Comparison of ENCODE assay signal across 10 mouse cellular contexts in genomic region chr4:154205392-154205791, GRCm38 (mm10). TPM values are rescaled to one million over a fixed set of nuclear protein-coding genes. Genes with fewer than 3 reads are reported as not detected.
DNase-seq lines count a peak whose midpoint lies in the region; ATAC-seq and TF ChIP-seq lines count a peak whose summit lies in the region.
"Had no signal": no experiment of that assay in that cellular context is flagged by ENCODE, and none has a peak within 500 bp of the region (broad histone marks: within the 10 kb centered on the region; RNA-seq: fewer than 3 reads in every experiment).

No protein-coding gene starts in this region.

- no peak for TF ChIP-seq POLR2A in cerebellum, adult 2 months (IDR thresholded peaks at IDR 0.05; ENCODE audit: borderline replicate concordance, insufficient read depth, low read length)

- 0 out of 2 replicates have a peak, but pooled peaks have one; percentile 27 for ATAC-seq in heart, embryonic 14.5 days (ENCODE audit: insufficient number of reproducible peaks, insufficient read depth, low FRiP score, low read depth)
- ATAC-seq: midbrain, embryonic 15.5 days had no signal

- no peak overlapping the region for H3K4me3 ChIP-seq in cerebellum, adult 2 months (replicated peaks; ENCODE audit: insufficient read depth, low read depth, low read length)
- H3K4me3 ChIP-seq in heart, embryonic 14.5 days (ENCODE audit: control insufficient read depth in 1 of 2, insufficient read depth in 1 of 2, low read depth in 1 of 2, low read length in 2 of 2): no peak overlapping the region
- H3K4me3 ChIP-seq: limb, embryonic 15.5 days; midbrain, embryonic 15.5 days had no signal

- H3K36me3 ChIP-seq in heart, embryonic 14.5 days (ENCODE audit: control insufficient read depth, insufficient read depth, low read length): no peaks in the 10 kb centered on the region
- H3K36me3 ChIP-seq: limb, embryonic 15.5 days; midbrain, embryonic 15.5 days had no signal

- WGBS in cerebellum, adult 2 months: 76% methylated on average over 5 of the region's 5 CpGs
- 40% methylated on average over 5 of the region's 5 CpGs for WGBS in heart, embryonic 14.5 days

- no peak for TF ChIP-seq CTCF in cerebellum, adult 2 months (IDR thresholded peaks at IDR 0.05; ENCODE audit: borderline replicate concordance, insufficient read depth, low read depth, low read length)

- H3K4me2 ChIP-seq in heart, embryonic 14.5 days (ENCODE audit: low read length): no peak overlapping the region
- H3K4me2 ChIP-seq: limb, embryonic 15.5 days; midbrain, embryonic 15.5 days had no signal

- no peaks in the 10 kb centered on the region for H3K27me3 ChIP-seq in cerebellum, adult 2 months (ENCODE audit: control insufficient read depth, insufficient read depth, low read length)
- H3K27me3 ChIP-seq in heart, embryonic 14.5 days (ENCODE audit: control insufficient read depth, insufficient read depth, low read length): no peaks in the 10 kb centered on the region
- H3K27me3 ChIP-seq: limb, embryonic 15.5 days; midbrain, embryonic 15.5 days had no signal

- intact Hi-C loops in left cerebral cortex, postnatal 36 days (cut with DNase I): loop anchor here (5.0 kb wide), 1 partner anchor 138 kb away; no protein-coding TSS in a partner anchor

- H3K9ac ChIP-seq in heart, embryonic 14.5 days (ENCODE audit: low read length): no peak overlapping the region
- H3K9ac ChIP-seq: limb, embryonic 15.5 days; midbrain, embryonic 15.5 days had no signal

- H3K9me3 ChIP-seq in heart, embryonic 14.5 days (ENCODE audit: control insufficient read depth, low read length): no peaks in the 10 kb centered on the region
- H3K9me3 ChIP-seq: limb, embryonic 15.5 days; midbrain, embryonic 15.5 days had no signal

- H3K27ac ChIP-seq in cerebellum, adult 2 months (ENCODE audit: insufficient read depth, low read length): no peak overlapping the region
- no peak overlapping the region; a peak in 1 of 4 replicates for H3K27ac ChIP-seq in heart, embryonic 14.5 days (replicated peaks in 1 of 2; ENCODE audit: control insufficient read depth in 1 of 2, insufficient read depth in 1 of 2, low read depth in 2 of 2, low read length in 2 of 2)
- H3K27ac ChIP-seq: limb, embryonic 15.5 days; midbrain, embryonic 15.5 days had no signal

- DNase-seq in cerebellum, adult 2 months: peak; percentile 27 to 31
- DNase-seq in cerebellum, postnatal 4 days (ENCODE audit: low spot score in 2 of 2): no peak
- peak; percentile 76 to 89 for DNase-seq in adrenal gland, adult (ENCODE audit: inconsistent age in 2 of 2, low spot score in 1 of 2)
- DNase-seq in lung, adult 18-20 months: peak; percentile 85 to 90
- no peak for DNase-seq in left cerebral cortex, postnatal 36 days (ENCODE audit: low spot score in 2 of 2)
- DNase-seq in embryo, embryonic 10.5 days (ENCODE audit: low spot score): no peak
- DNase-seq in spleen, adult 12 weeks (ENCODE audit: low spot score): no peak

- peaks cover 31% of the 10 kb centered on the region for H3K4me1 ChIP-seq in cerebellum, adult 2 months (ENCODE audit: control insufficient read depth, insufficient read depth, low read length)
- H3K4me1 ChIP-seq in heart, embryonic 14.5 days (ENCODE audit: control insufficient read depth in 2 of 2, insufficient read depth in 2 of 2, low read length in 2 of 2): peaks cover 16 to 19% of the 10 kb centered on the region in 2 experiments; a peak in 2 of 4 replicates

RNA-seq across cellular contexts. Expression of gene Megf6, which starts 34.9 kb away (rescaled TPM):
- 2.6 and 2.9 TPM in 2 replicates for polyA plus RNA-seq in cerebellum, adult 2 months (2012; rRNA removed)
- polyA plus RNA-seq in heart, embryonic 14.5 days (2014; fragmentation: Nextera tagmentation; extraction: Ambion mirVana): 33.3 and 39.8 TPM in 2 replicates
- total RNA-seq in left cerebral cortex, postnatal 36 days (2021): 1 to 10 TPM; 3.4 to 3.9 TPM

RNA-seq across cellular contexts. Expression of gene Tprgl, which starts 44.9 kb away (rescaled TPM):
- 261 and 272 TPM in 2 replicates for polyA plus RNA-seq in cerebellum, adult 2 months (2012; rRNA removed)
- polyA plus RNA-seq in heart, embryonic 14.5 days (2014; fragmentation: Nextera tagmentation; extraction: Ambion mirVana): 145 and 148 TPM in 2 replicates
- 100 to 1,000 TPM; 156 to 182 TPM for total RNA-seq in left cerebral cortex, postnatal 36 days (2021)

Comparison
In these comparisons a context has a peak if more than half of its experiments do, and no peak if none do; other contexts are left out.
1. DNase-seq: peak in cerebellum, adult 2 months (2 of 2), adrenal gland, adult (2 of 2) and lung, adult 18-20 months (2 of 2); none in cerebellum, postnatal 4 days (0 of 2), left cerebral cortex, postnatal 36 days (0 of 2), embryo, embryonic 10.5 days (single experiment) and spleen, adult 12 weeks (single experiment).